Mouse (Mus musculus) left cerebral cortex, postnatal 10 days (tissue): ENCODE measurements around the gene Scgb2b27. TPM values are rescaled to one million over a fixed set of nuclear protein-coding genes. Genes with fewer than 3 reads are reported as not detected.
"Not testable (repeated sequence)": the region's sequence is repeated elsewhere in the genome, so short reads cannot be mapped to it uniquely, and the experiment has no call there.

Source experiments
- DNase-seq, 2 experiments: peaks; one replicate each; pipeline ENCODE4 v3.0.0; 2021 to 2022; ENCODE audit warnings: low spot score in 2 of 2, mixed read lengths in 1 of 2; ENCODE audit errors: extremely low spot score in 1 of 2
- intact Hi-C: fragments of 180-260 bp; cut with DNase I; formaldehyde crosslinking; loops from one replicate; pipeline ENCODE4 v1.15.1; 2025
- total RNA-seq, 2 experiments: library from RNA; stranded (reverse); gene quantifications; 2 replicates each; pipeline ENCODE4 v1.2.3; 2021

Scgb2b27 gene
- total RNA-seq: not detected

GRCm38 (mm10) chr7:34013842-34014241 is at the start of gene Scgb2b27:
TSS of gene Scgb2b27 (minus strand) at chr7:34013942.
- intact Hi-C loops: no loop called here
- DNase-seq: no peak

GRCm38 (mm10) chr7:34036076-34036815 is 22.5 kb upstream of the Scgb2b27 start:
- intact Hi-C loops, DNase-seq: not testable (repeated sequence)

GRCm38 (mm10) chr7:34034579-34034978 is 20.8 kb upstream of the Scgb2b27 start:
- DNase-seq, intact Hi-C loops: not testable (repeated sequence)

GRCm38 (mm10) chr7:34030026-34030425 is 16.3 kb upstream of the Scgb2b27 start:
- intact Hi-C loops: no loop called here

GRCm38 (mm10) chr7:34027202-34027601 is 13.5 kb upstream of the Scgb2b27 start:
- DNase-seq, intact Hi-C loops: not testable (repeated sequence)

More at GRCm38 (mm10) chr7:34030026-34030425, 16.3 kb upstream of the Scgb2b27 start:
- DNase-seq: no peak

- DNase-seq: no peak
- intact Hi-C loops: no loop called here
Observed at GRCm38 (mm10) chr7:34025641-34026040, 11.9 kb upstream of the Scgb2b27 start.

- intact Hi-C loops, DNase-seq: not testable (repeated sequence)
Observed at GRCm38 (mm10) chr7:34021183-34021582, 7.4 kb upstream of the Scgb2b27 start, which contains the start of gene Scgb1b27. TSS of gene Scgb1b27 (plus strand) at chr7:34021483.

GRCm38 (mm10) chr7:33982281-33982680 is 31.5 kb downstream of the Scgb2b27 start:
- intact Hi-C loops: not testable (repeated sequence)

More at GRCm38 (mm10) chr7:33982281-33982680, 31.5 kb downstream of the Scgb2b27 start:
- DNase-seq: not testable (repeated sequence)

Other genes with a start within 250 kb of the Scgb2b27 start
- not detected for gene Scgb2b26, start 68.9 kb downstream of the Scgb2b27 start, total RNA-seq
- not detected for gene Scgb1b27, start 7.5 kb upstream of the Scgb2b27 start, total RNA-seq
- not detected for gene Scgb1b30, start 81.5 kb upstream of the Scgb2b27 start, total RNA-seq
- 10 to 100 TPM; 18.5 to 21.5 TPM for gene Wtip, start 119.3 kb upstream of the Scgb2b27 start, total RNA-seq
- 10 to 100 TPM; 77.3 to 80.7 TPM for gene Uba2, start 155.7 kb upstream of the Scgb2b27 start, total RNA-seq
- 10 to 100 TPM; 24.9 to 28.9 TPM for gene Pdcd2l, start 182.7 kb upstream of the Scgb2b27 start, total RNA-seq
- gene Gpi1, start 216.4 kb upstream of the Scgb2b27 start, total RNA-seq: 100 to 1,000 TPM; 577 to 619 TPM
- gene Gm6096, start 237.1 kb upstream of the Scgb2b27 start, total RNA-seq: not detected